Mouse (Mus musculus) CD4-positive, CD25-positive, alpha-beta regulatory T cell, adult 4 months (primary cell): ENCODE measurements around the gene Pik3cd. TPM values are rescaled to one million over a fixed set of nuclear protein-coding genes. Genes with fewer than 3 reads are reported as not detected.

Experiments used
- ATAC-seq: one replicate; pipeline ENCODE4 v1.8.0; 2017
- polyA plus RNA-seq, 2 experiments: library from polyadenylated mRNA; unstranded; fragments of 100-300 nt; shearing (Covaris generic); gene quantifications; one replicate each; pipeline ENCODE4 v1.2.1; 2017

Gene Pik3cd
- polyA plus RNA-seq, 2 experiments from 2014 or later: 102 to 179 TPM

- ATAC-seq: no peak
Observed at GRCm38 (mm10) chr4:149684841-149685623, 17.3 kb downstream of the Pik3cd start.

GRCm38 (mm10) chr4:149683875-149684274 lies 18.5 kb downstream of the Pik3cd start:
- ATAC-seq: no peak

- no peak for ATAC-seq
Observed at GRCm38 (mm10) chr4:149679056-149679770, 23.2 kb downstream of the Pik3cd start.

GRCm38 (mm10) chr4:149678006-149678405 lies 24.4 kb downstream of the Pik3cd start:
- no peak for ATAC-seq

DNA sequence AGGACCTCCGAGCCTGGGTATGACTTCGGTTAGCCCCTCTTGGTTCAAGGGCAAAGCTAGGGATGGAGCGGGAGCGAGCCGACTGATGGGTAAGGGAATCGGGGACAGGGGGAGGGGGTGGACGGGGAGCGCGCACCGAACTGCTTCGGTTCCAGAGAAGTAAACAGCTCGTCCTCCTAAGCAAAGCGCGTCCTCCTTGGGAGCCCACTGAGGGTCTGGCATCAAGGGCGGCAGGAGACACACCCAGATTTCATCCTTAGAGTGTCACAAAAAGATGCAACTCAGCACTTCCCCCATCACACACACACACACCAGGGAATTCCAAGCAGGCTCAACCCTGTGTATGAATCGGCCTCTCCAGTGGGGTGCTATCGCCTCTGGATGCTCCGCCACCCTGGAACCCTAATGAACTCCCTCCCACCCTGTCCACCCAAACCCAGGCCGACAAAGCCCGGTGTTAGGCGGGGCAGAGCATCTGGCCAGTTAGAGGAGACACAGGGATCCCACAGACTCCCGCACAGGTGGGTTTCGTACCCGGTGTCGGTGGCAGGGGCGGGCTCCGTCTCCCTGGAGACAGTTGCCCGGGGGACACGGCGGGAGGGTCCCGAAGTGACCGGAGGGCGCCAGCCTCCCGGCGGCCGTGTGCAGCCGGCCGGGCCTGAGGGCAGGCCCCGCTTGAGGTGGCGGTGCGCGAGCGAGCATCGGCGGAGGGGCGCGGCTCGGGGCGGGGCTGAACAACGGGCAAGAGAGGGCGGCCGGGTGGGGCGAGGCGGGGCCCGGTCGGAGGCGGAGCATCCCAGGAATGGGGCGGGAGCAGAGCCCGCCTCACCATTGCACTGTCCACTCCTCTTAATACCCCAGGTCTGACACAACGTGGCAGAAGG lies 26.8 kb downstream of the Pik3cd start:
- no peak for ATAC-seq

DNA sequence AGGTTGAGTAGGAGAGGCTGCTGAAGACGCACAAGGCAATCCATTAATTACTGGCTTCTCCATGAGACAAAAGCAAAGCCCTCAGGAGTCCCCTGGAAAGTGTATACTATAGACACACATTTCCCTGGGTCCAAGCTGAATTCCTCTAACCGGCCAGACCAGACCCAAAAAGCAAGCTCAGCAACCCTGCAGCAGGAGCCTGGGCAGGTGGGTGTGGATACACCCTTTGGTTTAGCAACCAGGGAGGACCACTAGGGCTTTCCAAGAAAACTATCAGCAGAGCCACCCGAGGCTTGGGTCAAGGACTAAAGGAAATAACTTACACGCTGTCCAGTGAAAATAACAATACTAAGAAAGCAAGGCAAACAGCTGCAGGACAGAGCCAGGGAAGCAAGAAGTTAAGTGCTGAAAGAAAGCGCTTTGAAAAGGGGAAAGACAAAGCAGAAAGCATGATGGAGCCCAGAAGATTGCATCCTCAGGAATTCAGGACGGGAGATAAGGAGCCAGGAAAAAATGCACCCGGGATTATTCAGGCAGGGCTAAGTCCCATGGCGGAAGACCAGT lies 27.5 kb downstream of the Pik3cd start:
- no peak for ATAC-seq

- ATAC-seq: no peak
Observed at GRCm38 (mm10) chr4:149672747-149673146, 29.6 kb downstream of the Pik3cd start.

DNA sequence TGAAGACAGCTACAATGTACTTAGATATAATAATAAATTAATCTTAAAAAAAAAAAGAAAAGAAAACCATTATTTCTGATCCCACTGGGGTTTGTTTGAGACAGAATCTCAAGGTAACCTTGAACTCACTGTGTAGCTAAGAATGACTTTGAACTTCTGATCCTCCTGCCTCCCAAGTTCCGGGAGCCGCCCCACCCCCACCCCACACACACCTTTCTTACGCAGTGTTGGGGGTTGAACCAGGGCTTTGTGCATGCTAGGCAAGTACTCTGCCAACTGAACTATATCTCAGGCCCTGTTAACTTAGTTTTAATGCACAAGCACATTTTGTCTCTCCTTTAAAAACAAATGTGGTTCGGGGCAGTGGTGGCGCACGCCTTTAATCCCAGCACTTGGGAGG lies 31.2 kb downstream of the Pik3cd start:
- ATAC-seq: no peak

GRCm38 (mm10) chr4:149665692-149666090 lies 36.7 kb downstream of the Pik3cd start:
- ATAC-seq: no peak

GRCm38 (mm10) chr4:149665016-149665691 lies 37.2 kb downstream of the Pik3cd start:
- ATAC-seq: peak; percentile 27

- peak; percentile 44 for ATAC-seq
Observed at GRCm38 (mm10) chr4:149663849-149664503, 38.4 kb downstream of the Pik3cd start.

DNA sequence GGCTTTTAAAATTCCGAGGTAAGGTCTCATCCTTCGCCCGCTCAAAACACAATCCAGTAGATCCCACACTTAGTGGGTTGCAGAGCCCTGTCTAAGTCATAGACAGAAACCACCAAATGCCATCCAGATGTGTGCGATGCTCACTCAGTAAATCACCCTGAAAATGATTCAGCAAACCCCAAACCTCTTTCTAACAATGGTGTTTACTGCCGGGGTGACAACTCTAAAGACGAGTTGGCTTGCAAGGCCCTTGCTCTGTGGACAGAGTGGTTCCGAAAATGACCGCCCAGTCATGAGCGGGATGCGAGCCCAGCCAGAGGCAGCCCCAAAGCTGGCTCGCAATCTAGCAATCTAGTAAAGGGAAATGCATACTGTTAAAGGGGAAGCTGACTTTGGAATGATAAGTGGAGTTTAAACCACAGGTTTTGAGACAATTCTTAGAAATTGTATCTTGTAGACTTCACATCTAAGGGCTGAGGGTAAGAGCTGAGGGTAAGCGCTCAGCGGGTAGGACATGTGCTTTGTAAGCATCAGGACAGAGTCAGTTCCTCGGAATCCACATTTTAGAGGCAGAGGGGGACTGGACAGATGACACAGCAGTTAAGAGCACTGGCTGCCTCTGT lies 40.3 kb downstream of the Pik3cd start:
- no peak for ATAC-seq

GRCm38 (mm10) chr4:149660598-149660997 lies 41.8 kb downstream of the Pik3cd start:
- no peak for ATAC-seq

DNA sequence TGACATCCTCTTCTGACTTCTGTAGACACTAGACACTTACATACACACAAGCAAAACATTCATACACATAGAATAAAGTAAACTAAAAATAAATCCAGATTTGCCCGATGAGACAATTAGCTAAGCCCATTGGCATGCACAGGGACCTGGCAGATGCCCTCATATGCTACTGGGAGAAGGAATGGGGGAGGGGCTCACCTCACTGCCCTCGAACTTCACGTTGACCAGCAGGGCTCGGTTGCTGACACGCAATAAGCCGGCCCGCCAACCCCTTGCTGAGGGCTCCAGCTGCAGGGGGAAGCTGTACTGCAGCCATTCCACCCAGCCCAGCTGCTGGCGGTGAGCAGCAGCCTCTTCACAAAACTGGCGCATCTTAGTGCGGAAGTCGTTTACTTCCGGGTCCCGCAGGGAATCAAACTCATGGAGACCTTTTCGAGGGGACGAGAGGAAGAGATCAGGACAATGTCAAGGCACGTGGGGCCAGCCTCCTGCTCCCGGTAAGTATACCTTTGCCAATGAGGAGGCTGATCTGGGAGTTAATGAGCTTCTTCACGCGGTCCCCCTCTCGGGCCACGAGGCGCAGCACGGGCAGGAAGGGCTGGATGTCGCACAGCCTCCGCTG lies 42.8 kb downstream of the Pik3cd start:
- ATAC-seq: no peak

- peak; percentile 93 for ATAC-seq
Observed at GRCm38 (mm10) chr4:149657858-149658416, 44.4 kb downstream of the Pik3cd start.

DNA sequence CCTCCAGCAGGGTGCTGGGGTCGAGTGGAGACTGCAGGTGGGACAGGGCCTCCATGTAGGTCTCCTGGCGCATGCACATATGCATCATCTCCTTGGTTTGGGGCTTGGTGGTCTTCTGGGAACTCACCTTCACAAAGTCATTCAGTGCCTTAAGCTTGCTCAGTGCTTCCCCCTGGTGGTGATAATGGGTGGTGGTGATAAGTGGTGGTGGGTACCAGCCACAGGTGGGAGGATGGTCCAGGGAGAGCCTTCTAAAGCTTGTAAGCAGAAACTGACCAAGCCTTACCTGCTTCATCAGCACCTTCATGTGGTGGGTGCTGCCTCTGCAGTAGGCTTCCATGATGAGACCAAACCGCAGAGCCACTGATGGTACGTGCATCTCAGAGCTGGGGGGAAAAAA lies 48.1 kb downstream of the Pik3cd start:
- ATAC-seq: no peak

GRCm38 (mm10) chr4:149650493-149651193 lies 51.7 kb downstream of the Pik3cd start:
- no peak for ATAC-seq

DNA sequence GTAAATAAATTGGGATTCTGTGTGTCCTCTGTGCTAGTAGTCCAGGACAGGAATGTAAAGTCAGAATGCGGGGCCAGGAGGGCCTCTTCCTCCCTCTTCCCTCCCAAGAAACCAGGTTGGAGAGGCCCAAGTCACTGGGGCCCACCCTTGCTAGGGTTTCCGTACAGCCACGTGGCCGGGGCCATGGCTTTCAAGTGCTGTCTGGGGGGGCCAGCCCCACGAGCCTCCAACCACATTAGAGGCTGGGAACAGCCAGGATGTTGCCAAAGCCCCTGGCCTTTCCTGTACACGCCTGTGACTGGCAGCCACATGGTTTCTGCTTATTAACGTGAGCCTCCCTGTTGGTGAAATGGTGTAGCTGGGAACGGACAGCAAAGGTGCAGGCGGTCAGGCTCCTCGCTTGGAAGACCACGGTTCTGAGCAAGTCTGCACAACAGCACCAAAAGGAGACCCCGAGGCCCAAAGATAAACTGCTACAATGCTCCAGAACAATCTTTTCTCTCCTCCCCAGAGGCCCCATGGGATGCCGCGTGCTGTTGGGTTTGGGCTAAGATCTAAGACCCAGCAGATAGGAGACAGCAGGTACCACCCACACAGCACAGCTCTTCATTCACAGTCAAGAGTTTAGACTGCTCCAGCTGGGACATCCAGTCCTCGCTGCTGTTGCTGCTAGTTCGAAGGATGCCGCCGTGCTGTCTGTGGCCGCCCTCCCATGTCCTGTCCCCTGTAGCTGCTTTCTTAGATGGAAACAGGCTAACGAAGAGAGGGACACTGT lies 54.2 kb downstream of the Pik3cd start:
- ATAC-seq: peak; percentile 48

DNA sequence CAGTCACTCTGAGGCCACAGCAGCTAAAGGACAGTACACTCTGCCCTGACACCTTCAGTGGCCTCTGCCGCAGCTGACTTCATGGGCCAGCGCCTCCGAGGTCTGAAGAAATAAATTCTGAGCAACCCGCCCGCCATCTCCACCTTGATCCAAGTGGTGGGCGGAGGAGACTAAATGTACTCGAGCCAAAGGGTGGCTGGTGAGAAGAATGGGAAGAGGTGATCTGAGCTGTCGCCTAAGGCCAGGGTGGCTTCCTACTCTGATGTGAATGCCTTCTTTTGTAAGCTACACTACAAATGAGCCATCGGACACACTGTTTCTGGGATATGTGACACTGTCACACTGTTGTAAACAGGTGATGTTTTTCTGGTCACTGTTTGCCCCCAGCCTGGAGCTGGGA lies 56.6 kb downstream of the Pik3cd start:
- no peak for ATAC-seq
